Mouse (Mus musculus): ENCODE measurements around the gene Rngtt. TPM values are rescaled to one million over a fixed set of nuclear protein-coding genes. Genes with fewer than 3 reads are reported as not detected.

Gene Rngtt
- polyA plus RNA-seq, 1 experiment from 2014 or later = 35.1 TPM

Small RNAs within 50 kb of the gene (microRNA-seq; reads per million reads assigned to microRNA genes)
- not detected for gene Mir8118

Other genes with a start within 250 kb of the Rngtt start
- 0.77 TPM in 1 of 2 replicates, not detected in the other for gene Gabrr2, start 247.3 kb upstream of the Rngtt start, polyA plus RNA-seq (2014; fragmentation: Nextera tagmentation; extraction: Ambion mirVana)
- not detected in 2 replicates for gene Gabrr1, start 177.8 kb upstream of the Rngtt start, polyA plus RNA-seq (2014; fragmentation: Nextera tagmentation; extraction: Ambion mirVana)
- 0.95 TPM in 2 replicates for gene Pm20d2, start 120.6 kb upstream of the Rngtt start, polyA plus RNA-seq (2014; fragmentation: Nextera tagmentation; extraction: Ambion mirVana)
- 9.5 and 10.9 TPM in 2 replicates for gene Srsf12, start 101.3 kb upstream of the Rngtt start, polyA plus RNA-seq (2014; fragmentation: Nextera tagmentation; extraction: Ambion mirVana)
- gene Pnrc1, start 20.1 kb upstream of the Rngtt start, polyA plus RNA-seq (2014; fragmentation: Nextera tagmentation; extraction: Ambion mirVana) = 88.8 and 89.0 TPM in 2 replicates